Mouse (Mus musculus) lung, adult 2 months (tissue): ENCODE measurements around the gene Dpf3.

Source experiments
- CTCF ChIP-seq: fragments of 200-500 bp; IDR thresholded peaks from 2 replicates; pipeline ENCODE4 v1.5.1; 2011; ENCODE audit warnings: mild to moderate bottlenecking, low read length, control low read depth; ENCODE audit not compliant: insufficient read depth
- POLR2A ChIP-seq: fragments of 200-500 bp; IDR thresholded peaks from 2 replicates; pipeline ENCODE4 v1.6.1; 2011; ENCODE audit warnings: low read depth, mild to moderate bottlenecking, control low read depth, low read length, borderline replicate concordance; ENCODE audit errors: extremely low read depth

DNA sequence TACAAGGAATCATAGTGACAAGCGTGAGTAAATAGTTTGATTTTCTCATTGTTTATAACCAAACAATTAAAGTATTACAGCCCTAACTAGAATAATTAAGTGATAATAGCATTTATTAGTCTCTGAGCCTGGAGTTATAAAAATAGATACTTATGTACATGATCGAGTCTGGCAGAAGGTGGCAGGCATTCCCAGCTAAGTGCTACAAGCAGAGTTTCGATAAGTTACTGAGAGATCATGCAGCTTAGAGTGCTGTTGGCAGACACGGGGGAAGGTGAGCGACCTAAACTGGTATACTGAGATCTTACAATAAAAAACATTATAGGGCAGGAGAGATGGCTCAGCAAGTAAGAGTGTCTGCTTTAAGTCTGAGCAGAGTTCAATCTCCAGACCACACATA lies 3.9 kb downstream of the Dpf3 start:
- TF ChIP-seq CTCF (no peak), POLR2A (no peak)
